Mouse (Mus musculus) lung, adult 2 months (tissue): ENCODE measurements at regions not wholly inside any gene's neighbourhood (a gene's known extent, or its start where the extent isn't known, plus 50 kb on each side); places are given as distances from the start of the nearest gene placed in this dataset.

Source experiments
- CTCF ChIP-seq: fragments of 200-500 bp; IDR thresholded peaks from 2 replicates; pipeline ENCODE4 v1.5.1; 2011; ENCODE audit warnings: mild to moderate bottlenecking, low read length, control low read depth; ENCODE audit not compliant: insufficient read depth
- POLR2A ChIP-seq: fragments of 200-500 bp; IDR thresholded peaks from 2 replicates; pipeline ENCODE4 v1.6.1; 2011; ENCODE audit warnings: low read depth, mild to moderate bottlenecking, control low read depth, low read length, borderline replicate concordance; ENCODE audit errors: extremely low read depth

- TF ChIP-seq POLR2A (no peak), CTCF (no peak)
These were observed 875.4 kb downstream of the Tmem114 start for GRCm38 (mm10) chr16:7549568-7549967.
